Mouse (Mus musculus) kidney, adult 11 months (tissue): ENCODE results near the gene Nploc4.
"Not testable (repeated sequence)": the region's sequence is repeated elsewhere in the genome, so short reads cannot be mapped to it uniquely, and the experiment has no call there.

Experiments used
- DNase-seq: peaks from one replicate; pipeline ENCODE4 v3.0.0; 2022

Nploc4 gene

GRCm38 (mm10) chr11:120352093-120352350, 85.5 kb downstream of the Nploc4 start:
- DNase-seq, result not testable (repeated sequence)

GRCm38 (mm10) chr11:120351250-120352092, 86.0 kb downstream of the Nploc4 start:
- peak; percentile 67 for DNase-seq

- DNase-seq, result peak; percentile 74
These were observed 86.8 kb downstream of the Nploc4 start for GRCm38 (mm10) chr11:120350711-120351110.

- DNase-seq, result peak; percentile 95
These were observed 87.4 kb downstream of the Nploc4 start for GRCm38 (mm10) chr11:120349986-120350702.

- DNase-seq, result peak; percentile 85
These were observed 88.0 kb downstream of the Nploc4 start for GRCm38 (mm10) chr11:120349371-120349985.

- peak; percentile 87 for DNase-seq
These were observed 88.7 kb downstream of the Nploc4 start for GRCm38 (mm10) chr11:120348684-120349370.

DNA sequence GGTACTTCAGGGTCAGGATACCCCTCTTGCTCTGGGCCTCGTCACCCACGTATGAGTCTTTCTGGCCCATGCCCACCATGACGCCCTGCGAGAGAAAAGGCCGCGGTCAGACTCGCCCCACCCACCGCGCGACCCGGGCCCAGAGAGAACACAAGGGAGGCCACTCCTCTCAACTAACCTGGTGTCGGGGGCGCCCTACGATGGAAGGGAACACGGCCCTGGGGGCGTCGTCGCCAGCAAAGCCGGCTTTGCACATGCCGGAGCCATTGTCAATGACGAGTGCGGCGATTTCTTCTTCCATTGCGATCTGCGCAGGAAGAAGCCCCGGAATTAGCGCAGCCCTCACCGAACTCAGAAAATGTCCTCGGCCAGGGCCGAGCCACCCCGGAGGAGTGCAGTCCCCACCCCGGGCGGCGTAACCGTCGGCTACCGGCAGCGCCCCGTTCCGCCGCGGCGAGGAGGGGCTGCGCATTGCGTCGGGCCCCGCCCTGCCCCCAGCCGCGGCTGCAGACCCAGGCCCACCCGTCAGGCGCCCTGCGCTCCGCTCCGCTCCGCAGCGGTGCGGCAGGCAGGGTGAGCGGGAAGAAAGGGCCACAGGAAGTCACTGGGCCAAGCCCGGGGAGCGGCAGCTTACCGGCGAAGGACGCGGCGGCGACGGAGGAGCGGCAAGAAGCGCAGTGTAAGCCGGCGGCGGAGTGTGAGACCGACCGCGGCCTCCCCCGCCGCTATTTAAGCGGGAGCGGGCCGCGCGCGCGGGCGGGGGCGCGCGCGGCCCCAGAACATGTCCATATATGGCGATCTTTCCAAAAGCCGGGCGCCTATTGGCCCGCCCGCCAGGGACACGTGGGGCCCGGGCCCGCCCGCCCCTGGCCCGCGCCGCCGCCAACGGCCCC, 89.5 kb downstream of the Nploc4 start, which contains the start of gene Actg1:
Actg1 (minus strand) TSS at position 752 of the 893 bp plus-strand sequence.
- peak; percentile 45 for DNase-seq

DNA sequence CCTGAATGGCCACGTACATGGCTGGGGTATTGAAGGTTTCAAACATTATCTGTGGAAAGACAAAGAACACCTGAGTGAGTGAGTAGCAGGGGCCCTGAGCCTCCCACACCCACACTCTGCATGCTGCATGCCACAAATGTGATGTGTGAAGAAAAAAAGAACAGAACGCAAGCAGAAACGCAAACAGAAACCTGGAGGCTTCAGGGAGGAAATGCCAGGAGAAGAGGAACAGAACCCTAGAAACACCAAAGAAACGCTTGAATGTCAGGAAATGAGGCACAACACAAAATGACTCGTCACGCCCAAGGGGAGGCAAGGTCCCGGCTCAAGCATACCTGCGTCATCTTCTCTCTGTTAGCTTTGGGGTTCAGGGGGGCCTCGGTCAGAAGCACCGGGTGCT, 90.2 kb downstream of the Nploc4 start:
- peak; percentile 27 for DNase-seq

DNA sequence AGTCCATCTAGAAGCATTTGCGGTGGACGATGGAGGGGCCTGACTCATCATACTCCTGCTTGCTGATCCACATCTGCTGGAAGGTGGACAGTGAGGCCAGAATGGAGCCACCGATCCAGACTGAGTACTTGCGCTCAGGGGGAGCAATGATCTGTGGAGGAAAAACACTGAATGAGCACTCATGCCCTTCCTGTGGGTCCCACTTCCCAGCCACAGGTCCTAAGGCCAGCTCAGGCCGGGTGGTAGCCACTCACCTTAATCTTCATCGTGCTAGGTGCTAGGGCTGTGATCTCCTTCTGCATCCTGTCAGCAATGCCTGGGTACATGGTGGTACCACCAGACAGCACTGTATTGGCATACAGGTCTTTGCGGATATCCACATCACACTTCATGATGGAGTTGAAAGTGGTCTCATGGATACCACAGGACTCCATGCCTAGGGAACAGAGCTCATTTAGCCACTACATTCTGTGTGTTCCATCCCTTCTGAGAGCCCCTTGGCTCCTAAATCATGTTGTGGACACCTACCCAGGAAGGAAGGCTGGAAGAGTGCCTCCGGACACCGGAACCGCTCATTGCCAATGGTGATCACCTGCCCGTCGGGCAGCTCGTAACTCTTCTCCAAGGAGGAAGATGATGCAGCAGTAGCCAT, 91.0 kb downstream of the Nploc4 start:
- peak; percentile 24 for DNase-seq

DNA sequence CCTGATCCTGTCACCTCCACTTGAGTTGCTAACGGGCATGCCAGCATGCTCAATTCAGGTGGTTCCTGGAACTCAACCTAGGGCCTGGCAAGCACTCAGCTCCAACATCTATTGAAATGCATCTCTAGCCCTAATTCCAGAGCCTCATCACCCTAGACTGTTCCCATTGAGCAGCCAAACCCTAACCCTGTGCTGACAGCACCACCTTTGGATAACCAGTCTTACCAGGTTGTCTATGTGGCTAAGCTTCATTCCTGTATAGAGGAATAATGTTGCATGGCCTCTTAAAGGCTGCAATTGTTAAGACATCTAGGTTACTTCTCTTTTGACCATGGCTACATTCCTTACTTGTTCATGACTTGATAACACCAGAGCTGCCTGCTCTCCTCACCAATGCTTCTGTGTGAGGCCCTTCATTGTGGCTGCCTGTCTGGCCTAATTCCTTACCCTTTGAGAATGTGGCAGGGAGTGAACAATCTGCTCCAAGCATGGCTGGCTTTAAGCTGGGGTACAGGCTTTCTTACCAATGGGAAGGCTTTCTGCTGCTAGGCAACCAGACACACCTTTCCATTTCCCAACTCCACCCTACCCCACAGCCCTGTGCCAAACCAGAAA, 92.3 kb downstream of the Nploc4 start:
- peak; percentile 17 for DNase-seq

- peak; percentile 12 for DNase-seq
These were observed 93.1 kb downstream of the Nploc4 start for GRCm38 (mm10) chr11:120344310-120344920.

DNA sequence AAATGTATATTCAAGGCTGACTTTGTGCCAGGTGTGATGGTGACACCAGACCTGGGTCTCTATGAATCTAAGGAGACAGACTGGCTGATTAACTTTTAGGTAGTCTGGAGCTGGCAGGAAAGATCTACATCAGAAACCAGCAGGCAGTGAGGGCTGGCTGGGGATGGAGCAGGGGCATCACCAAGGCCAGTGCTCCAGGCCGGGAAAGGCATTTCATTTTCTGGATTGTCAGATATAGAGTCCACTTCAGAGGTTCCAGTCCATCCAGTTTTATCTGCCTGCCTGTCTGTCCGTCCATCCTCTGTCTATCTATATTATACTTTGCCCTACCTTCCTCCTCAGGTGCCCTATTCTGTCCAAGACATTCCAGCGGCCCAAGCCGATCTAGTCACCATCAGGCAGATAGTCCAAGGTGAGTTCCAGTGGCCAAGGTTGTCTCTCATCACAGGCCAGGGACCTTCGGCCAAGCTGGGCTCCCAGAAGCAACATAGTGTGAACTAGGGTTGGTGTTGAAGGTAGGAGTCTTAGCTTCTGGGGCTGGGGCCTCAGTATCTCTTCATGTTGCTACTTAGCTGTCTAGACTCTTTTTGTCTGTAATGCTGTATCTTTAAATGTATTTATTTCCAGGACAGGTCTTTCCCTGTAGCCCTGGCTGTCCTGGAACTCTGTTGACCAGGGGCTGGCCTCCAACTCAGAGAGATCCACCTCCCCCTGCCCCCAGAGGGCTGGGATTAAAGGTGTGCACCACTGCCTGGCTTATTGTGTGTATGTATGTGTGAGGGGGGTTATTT, 93.8 kb downstream of the Nploc4 start:
- DNase-seq, result peak; percentile 8

- peak; percentile 1 for DNase-seq
These were observed 94.8 kb downstream of the Nploc4 start for GRCm38 (mm10) chr11:120342656-120343160.

DNA sequence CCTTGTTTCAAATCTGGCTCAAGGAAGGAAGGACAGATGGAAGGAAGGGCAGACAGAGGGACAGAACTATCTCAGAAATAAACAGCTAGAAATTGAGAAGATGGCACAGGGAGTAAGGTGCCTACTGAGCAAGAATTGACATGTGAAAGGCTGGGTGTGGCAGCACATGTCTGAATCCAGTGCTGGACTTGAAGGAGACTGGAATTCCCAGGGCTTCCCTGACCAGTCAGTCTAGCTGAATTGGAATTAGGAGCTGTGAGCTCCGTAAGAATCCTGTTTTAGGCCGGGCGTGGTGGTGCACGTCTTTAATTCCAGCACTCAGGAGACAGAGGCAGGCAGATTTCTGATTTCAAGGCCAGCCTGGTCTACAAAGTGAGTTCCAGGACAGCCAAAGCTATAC, 95.8 kb downstream of the Nploc4 start:
- peak; percentile 0 for DNase-seq

GRCm38 (mm10) chr11:120339978-120340513, 97.5 kb downstream of the Nploc4 start:
- DNase-seq, result peak; percentile 90

DNA sequence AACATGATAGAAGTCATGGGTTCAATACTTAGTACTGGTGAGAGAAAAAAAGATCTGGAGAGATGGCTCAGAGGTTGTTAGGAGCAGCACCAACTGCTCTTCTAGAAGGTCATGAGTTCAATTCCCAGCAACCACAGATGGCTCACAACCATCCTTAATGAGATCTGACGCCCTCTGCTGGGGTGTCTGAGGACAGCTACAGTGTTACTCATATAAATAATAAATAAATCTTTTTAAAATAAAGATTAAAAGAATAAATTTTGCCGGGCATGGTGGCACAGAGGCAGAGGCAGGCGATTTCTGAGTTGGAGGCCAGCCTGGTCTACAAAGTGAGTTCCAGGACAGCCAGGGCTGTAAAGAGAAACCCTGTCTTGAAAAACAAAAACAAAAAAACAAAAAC, 98.7 kb downstream of the Nploc4 start:
- DNase-seq, result peak; percentile 1

DNA sequence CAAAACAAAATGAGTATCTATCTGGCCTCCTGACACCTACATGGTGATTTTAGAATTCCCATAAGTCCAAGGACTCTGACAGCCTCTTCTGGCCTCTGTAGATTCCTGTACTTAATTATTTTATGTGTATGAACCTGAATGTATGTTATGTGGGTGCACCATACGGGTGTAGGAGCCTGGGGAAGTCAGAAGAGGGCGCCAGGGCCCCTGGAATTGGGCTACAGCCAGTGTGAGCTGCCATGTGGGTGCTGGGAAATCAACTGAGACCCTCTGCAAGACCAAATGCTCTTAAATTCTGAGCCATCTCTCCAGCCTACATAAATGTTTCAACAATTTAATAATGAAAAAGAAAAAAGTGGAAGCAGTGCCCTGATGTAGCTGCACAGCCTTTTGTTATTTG, 100.1 kb downstream of the Nploc4 start:
- DNase-seq, result peak; percentile 2

DNA sequence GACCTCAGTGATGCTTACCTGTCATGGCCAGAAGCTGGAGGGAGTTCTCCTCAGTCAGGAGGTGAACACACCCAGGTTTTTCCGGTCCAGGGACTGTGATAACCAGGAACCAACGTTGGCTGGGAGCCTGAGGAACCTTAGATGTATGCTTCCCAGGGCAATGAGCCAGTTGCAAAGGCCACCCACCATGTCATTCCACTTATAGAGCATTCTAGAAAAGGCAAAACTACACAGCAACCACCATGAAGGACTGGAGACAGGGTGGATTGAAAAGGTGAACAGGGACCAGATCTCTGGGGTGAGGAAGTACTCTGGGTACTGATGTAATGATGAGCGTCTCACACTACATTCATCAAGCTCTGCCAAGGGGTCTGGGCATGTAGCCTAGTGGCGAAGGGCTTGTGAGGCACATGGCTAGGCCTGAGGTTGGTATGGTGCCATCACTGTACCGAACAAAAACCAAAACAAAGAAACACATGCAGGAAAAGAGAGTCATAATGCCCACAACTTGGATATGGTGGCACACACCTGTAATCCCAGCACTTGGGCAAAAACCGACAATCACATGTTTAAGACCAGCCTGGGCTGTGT, 102.0 kb downstream of the Nploc4 start:
- DNase-seq, result peak; percentile 2
